Mouse (Mus musculus): ENCODE data around the gene Krtap29-1. TPM values are rescaled to one million over a fixed set of nuclear protein-coding genes. Genes with fewer than 3 reads are reported as not detected.

Gene Krtap29-1
- not detected in 2 replicates for polyA plus RNA-seq (2014; fragmentation: Nextera tagmentation; extraction: Ambion mirVana)

- Histone ChIP-seq H3K9me3 (ENCODE audit: control insufficient read depth, low read length) (no peaks in the 10 kb centered on the region), H3K4me2 (ENCODE audit: low read length) (no peak within 1 kb of the TSS), H3K27ac (replicated peaks; ENCODE audit: low read depth, low read length) (no peak within 1 kb of the TSS), H3K9ac (replicated peaks; ENCODE audit: low read length) (no peak within 1 kb of the TSS), H3K4me1 (ENCODE audit: control insufficient read depth, insufficient read depth, low read length) (no peaks in the 10 kb centered on the region), H3K36me3 (ENCODE audit: control insufficient read depth, insufficient read depth, low read length) (no peaks in the 10 kb centered on the region), H3K27me3 (ENCODE audit: control insufficient read depth, insufficient read depth, low read length) (no peaks in the 10 kb centered on the region), H3K4me3 (replicated peaks; ENCODE audit: low read depth, low read length) (no peak within 1 kb of the TSS)
- no peak for ATAC-seq (ENCODE audit: low FRiP score, low TSS enrichment)
- 75% methylated on average over 5 of the region's 5 CpGs for WGBS
- DNase-seq = no peak
Observed at GRCm38 (mm10) chr11:99978953-99979352, at the start of gene Krtap29-1. Gene Krtap29-1 (minus strand): TSS chr11:99979053.

GRCm38 (mm10) chr11:100021438-100021837 is 42.6 kb upstream of the Krtap29-1 start:
- Histone ChIP-seq H3K27me3 (ENCODE audit: control insufficient read depth, insufficient read depth, low read length) (no peaks in the 10 kb centered on the region), H3K4me3 (replicated peaks; ENCODE audit: low read depth, low read length) (no peak overlapping the region), H3K36me3 (ENCODE audit: control insufficient read depth, insufficient read depth, low read length) (no peaks in the 10 kb centered on the region), H3K27ac (replicated peaks; ENCODE audit: low read depth, low read length) (no peak overlapping the region), H3K9ac (replicated peaks; ENCODE audit: low read length) (no peak overlapping the region), H3K4me2 (ENCODE audit: low read length) (no peak overlapping the region), H3K9me3 (ENCODE audit: control insufficient read depth, low read length) (no peaks in the 10 kb centered on the region), H3K4me1 (ENCODE audit: control insufficient read depth, insufficient read depth, low read length) (no peaks in the 10 kb centered on the region)
- DNase-seq (no peak), ATAC-seq (ENCODE audit: low FRiP score, low TSS enrichment) (no peak)
- 81% methylated on average over 5 of the region's 5 CpGs for WGBS

DNA sequence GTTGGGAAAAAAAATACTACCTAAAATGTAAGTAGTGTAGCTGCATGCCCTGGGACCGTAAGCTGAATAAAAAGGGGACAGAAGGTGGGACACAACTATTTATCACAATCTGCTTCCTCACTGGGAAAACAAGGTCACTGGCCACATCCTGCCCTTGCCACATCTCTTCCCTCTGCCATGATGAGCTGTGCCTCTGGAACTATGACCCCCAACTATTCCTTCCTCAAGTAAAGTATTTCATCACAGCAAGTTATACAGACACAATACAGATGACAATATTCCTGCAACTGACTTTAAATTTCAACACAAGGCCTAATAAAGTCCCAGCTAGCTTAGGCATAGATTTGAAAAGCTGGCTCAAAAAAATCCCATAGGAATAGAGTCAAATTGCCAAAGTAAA is 40.6 kb upstream of the Krtap29-1 start:
- Histone ChIP-seq H3K27me3 (ENCODE audit: control insufficient read depth, insufficient read depth, low read length) (no peaks in the 10 kb centered on the region), H3K9me3 (ENCODE audit: control insufficient read depth, low read length) (no peaks in the 10 kb centered on the region), H3K4me3 (replicated peaks; ENCODE audit: low read depth, low read length) (no peak overlapping the region), H3K4me1 (ENCODE audit: control insufficient read depth, insufficient read depth, low read length) (no peaks in the 10 kb centered on the region), H3K9ac (replicated peaks; ENCODE audit: low read length) (no peak overlapping the region), H3K36me3 (ENCODE audit: control insufficient read depth, insufficient read depth, low read length) (no peaks in the 10 kb centered on the region), H3K27ac (replicated peaks; ENCODE audit: low read depth, low read length) (no peak overlapping the region), H3K4me2 (ENCODE audit: low read length) (no peak overlapping the region)
- 93% methylated on average over 1 of the region's 1 CpGs for WGBS
- no peak for ATAC-seq (ENCODE audit: low FRiP score, low TSS enrichment)
- no peak for DNase-seq

DNA sequence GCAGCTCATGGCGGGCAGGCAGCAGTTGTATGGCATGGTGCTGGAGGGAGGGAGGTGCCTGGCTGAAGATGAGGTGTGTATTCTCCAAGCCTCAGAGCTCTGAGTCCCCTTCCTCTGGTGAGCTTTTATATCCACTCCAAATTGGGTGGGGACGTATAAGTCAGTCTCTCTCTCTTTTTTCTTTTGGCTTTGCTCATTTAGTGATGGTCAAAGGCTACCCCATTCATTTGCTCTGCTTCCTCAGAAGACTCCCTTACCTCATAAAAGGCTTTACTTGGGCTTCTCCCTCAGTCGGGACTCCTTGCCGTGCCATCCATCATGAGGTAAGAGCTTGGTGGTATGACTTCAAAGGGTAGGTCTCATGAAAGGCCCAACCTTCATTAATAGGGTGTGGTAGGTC is 37.3 kb upstream of the Krtap29-1 start, which contains the start of gene Krt33a:
Gene Krt33a (minus strand): TSS at position 101 of the 400 bp plus-strand sequence.
- 88% methylated on average over 4 of the region's 4 CpGs for WGBS
- no peaks in the 10 kb centered on the region for H3K4me1 ChIP-seq (ENCODE audit: control insufficient read depth, insufficient read depth, low read length)
- ATAC-seq (ENCODE audit: low FRiP score, low TSS enrichment) (no peak), DNase-seq (no peak)
- H3K9ac ChIP-seq (replicated peaks; ENCODE audit: low read length) = no peak within 1 kb of the TSS
- no peak within 1 kb of the TSS for H3K27ac ChIP-seq (replicated peaks; ENCODE audit: low read depth, low read length)
- H3K9me3 ChIP-seq (ENCODE audit: control insufficient read depth, low read length) = no peaks in the 10 kb centered on the region
- no peak within 1 kb of the TSS for H3K4me3 ChIP-seq (replicated peaks; ENCODE audit: low read depth, low read length)
- no peaks in the 10 kb centered on the region for H3K36me3 ChIP-seq (ENCODE audit: control insufficient read depth, insufficient read depth, low read length)
- no peak within 1 kb of the TSS for H3K4me2 ChIP-seq (ENCODE audit: low read length)
- no peaks in the 10 kb centered on the region for H3K27me3 ChIP-seq (ENCODE audit: control insufficient read depth, insufficient read depth, low read length)

DNA sequence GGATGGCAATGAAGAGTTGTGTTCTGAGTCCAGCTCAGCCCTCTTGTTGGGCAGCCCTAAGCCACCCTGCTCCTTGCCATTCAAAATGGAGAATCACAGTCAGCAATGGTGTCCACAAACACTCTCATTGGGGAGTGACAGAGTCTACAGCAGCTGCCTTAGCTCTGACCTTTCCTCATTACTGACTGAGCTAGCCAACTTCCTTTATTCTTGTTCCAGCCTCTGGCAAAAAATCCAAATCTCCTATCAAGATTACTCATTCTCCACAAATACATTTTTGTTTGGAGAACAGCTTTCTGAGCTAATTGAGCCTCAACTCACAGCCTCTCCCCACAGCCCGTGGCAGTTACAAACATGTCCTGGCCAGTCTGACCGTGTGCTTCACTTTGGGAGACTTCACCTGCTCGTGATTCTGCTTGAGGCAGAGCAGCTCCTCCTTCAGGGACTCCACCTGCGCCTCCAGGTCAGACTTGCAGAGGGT is 34.9 kb upstream of the Krtap29-1 start:
- DNase-seq (no peak), ATAC-seq (ENCODE audit: low FRiP score, low TSS enrichment) (no peak)
- no peak overlapping the region for H3K9ac ChIP-seq (replicated peaks; ENCODE audit: low read length)
- H3K36me3 ChIP-seq (ENCODE audit: control insufficient read depth, insufficient read depth, low read length) = no peaks in the 10 kb centered on the region
- 70% methylated on average over 4 of the region's 4 CpGs for WGBS
- no peak overlapping the region for H3K27ac ChIP-seq (replicated peaks; ENCODE audit: low read depth, low read length)
- H3K27me3 ChIP-seq (ENCODE audit: control insufficient read depth, insufficient read depth, low read length) = no peaks in the 10 kb centered on the region
- no peaks in the 10 kb centered on the region for H3K4me1 ChIP-seq (ENCODE audit: control insufficient read depth, insufficient read depth, low read length)
- H3K4me2 ChIP-seq (ENCODE audit: low read length) = no peak overlapping the region
- no peaks in the 10 kb centered on the region for H3K9me3 ChIP-seq (ENCODE audit: control insufficient read depth, low read length)
- no peak overlapping the region for H3K4me3 ChIP-seq (replicated peaks; ENCODE audit: low read depth, low read length)

GRCm38 (mm10) chr11:100010682-100011081 is 31.8 kb upstream of the Krtap29-1 start:
- no peaks in the 10 kb centered on the region for H3K4me1 ChIP-seq (ENCODE audit: control insufficient read depth, insufficient read depth, low read length)
- whole genome bisulfite sequencing = 85% methylated on average over 5 of the region's 5 CpGs
- no peak for DNase-seq
- no peaks in the 10 kb centered on the region for H3K27me3 ChIP-seq (ENCODE audit: control insufficient read depth, insufficient read depth, low read length)
- H3K4me2 ChIP-seq (ENCODE audit: low read length) = no peak overlapping the region
- no peaks in the 10 kb centered on the region for H3K36me3 ChIP-seq (ENCODE audit: control insufficient read depth, insufficient read depth, low read length)
- H3K9me3 ChIP-seq (ENCODE audit: control insufficient read depth, low read length) = no peaks in the 10 kb centered on the region
- no peak overlapping the region for H3K9ac ChIP-seq (replicated peaks; ENCODE audit: low read length)
- H3K27ac ChIP-seq (replicated peaks; ENCODE audit: low read depth, low read length) = no peak overlapping the region
- H3K4me3 ChIP-seq (replicated peaks; ENCODE audit: low read depth, low read length) = no peak overlapping the region
- no peak for ATAC-seq (ENCODE audit: low FRiP score, low TSS enrichment)

GRCm38 (mm10) chr11:100008336-100008735 is 29.5 kb upstream of the Krtap29-1 start:
- Histone ChIP-seq H3K9ac (replicated peaks; ENCODE audit: low read length) (no peak overlapping the region), H3K4me3 (replicated peaks; ENCODE audit: low read depth, low read length) (no peak overlapping the region), H3K27ac (replicated peaks; ENCODE audit: low read depth, low read length) (no peak overlapping the region), H3K9me3 (ENCODE audit: control insufficient read depth, low read length) (no peaks in the 10 kb centered on the region), H3K4me1 (ENCODE audit: control insufficient read depth, insufficient read depth, low read length) (no peaks in the 10 kb centered on the region), H3K4me2 (ENCODE audit: low read length) (no peak overlapping the region), H3K36me3 (ENCODE audit: control insufficient read depth, insufficient read depth, low read length) (no peaks in the 10 kb centered on the region), H3K27me3 (ENCODE audit: control insufficient read depth, insufficient read depth, low read length) (no peaks in the 10 kb centered on the region)
- no peak for DNase-seq
- WGBS = 89% methylated on average over 5 of the region's 5 CpGs
- ATAC-seq (ENCODE audit: low FRiP score, low TSS enrichment) = no peak

GRCm38 (mm10) chr11:100006624-100007023 is 27.8 kb upstream of the Krtap29-1 start:
- no peaks in the 10 kb centered on the region for H3K4me1 ChIP-seq (ENCODE audit: control insufficient read depth, insufficient read depth, low read length)
- H3K36me3 ChIP-seq (ENCODE audit: control insufficient read depth, insufficient read depth, low read length) = no peaks in the 10 kb centered on the region
- no peak overlapping the region for H3K4me3 ChIP-seq (replicated peaks; ENCODE audit: low read depth, low read length)
- no peak overlapping the region for H3K27ac ChIP-seq (replicated peaks; ENCODE audit: low read depth, low read length)
- no peaks in the 10 kb centered on the region for H3K9me3 ChIP-seq (ENCODE audit: control insufficient read depth, low read length)
- no peaks in the 10 kb centered on the region for H3K27me3 ChIP-seq (ENCODE audit: control insufficient read depth, insufficient read depth, low read length)
- H3K4me2 ChIP-seq (ENCODE audit: low read length) = no peak overlapping the region
- H3K9ac ChIP-seq (replicated peaks; ENCODE audit: low read length) = no peak overlapping the region
- WGBS = 56% methylated on average over 3 of the region's 3 CpGs
- DNase-seq = no peak
- ATAC-seq (ENCODE audit: low FRiP score, low TSS enrichment) = no peak

DNA sequence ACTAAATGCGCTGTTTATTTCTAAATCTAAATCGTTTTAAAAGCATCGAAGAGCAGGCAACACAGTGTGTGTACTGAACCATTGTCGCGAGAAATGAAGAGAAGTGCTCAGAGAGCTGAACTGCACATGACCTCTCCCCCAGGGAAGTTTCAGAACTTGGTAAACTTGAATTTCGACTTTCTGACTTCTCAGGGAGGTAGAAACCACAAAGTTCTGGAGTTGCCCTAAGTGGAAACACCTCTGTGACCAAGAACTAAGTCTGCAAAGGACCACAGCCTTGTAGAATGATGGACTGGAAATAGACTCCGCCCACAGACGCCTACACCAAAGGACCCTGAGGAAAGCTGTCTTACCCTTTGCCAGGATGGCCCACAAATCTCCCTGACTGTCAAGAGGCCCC is 27.1 kb upstream of the Krtap29-1 start:
- Histone ChIP-seq H3K4me1 (ENCODE audit: control insufficient read depth, insufficient read depth, low read length) (no peaks in the 10 kb centered on the region), H3K36me3 (ENCODE audit: control insufficient read depth, insufficient read depth, low read length) (no peaks in the 10 kb centered on the region), H3K27ac (replicated peaks; ENCODE audit: low read depth, low read length) (no peak overlapping the region), H3K9ac (replicated peaks; ENCODE audit: low read length) (no peak overlapping the region), H3K9me3 (ENCODE audit: control insufficient read depth, low read length) (no peaks in the 10 kb centered on the region), H3K4me2 (ENCODE audit: low read length) (no peak overlapping the region), H3K27me3 (ENCODE audit: control insufficient read depth, insufficient read depth, low read length) (no peaks in the 10 kb centered on the region), H3K4me3 (replicated peaks; ENCODE audit: low read depth, low read length) (no peak overlapping the region)
- ATAC-seq (ENCODE audit: low FRiP score, low TSS enrichment) (no peak), DNase-seq (no peak)
- 91% methylated on average over 8 of the region's 8 CpGs for WGBS

Data from midbrain, embryonic 14.5 days (tissue).